Mouse (Mus musculus): Measurements from ENCODE around the gene Olfr1325. TPM values are rescaled to one million over a fixed set of nuclear protein-coding genes. Genes with fewer than 3 reads are reported as not detected.
"Not testable (repeated sequence)": the region's sequence is repeated elsewhere in the genome, so short reads cannot be mapped to it uniquely, and the experiment has no call there.

The Olfr1325 gene
- polyA plus RNA-seq (2015; fragmentation: Nextera tagmentation; extraction: Ambion mirVana), result not detected in 2 replicates

GRCm38 (mm10) chrX:74592379-74592778 is at the start of gene Olfr1325:
TSS of gene Olfr1325 (plus strand) at chrX:74592679.
- no peak within 1 kb of the TSS for H3K27ac ChIP-seq (replicated peaks)
- H3K4me2 ChIP-seq, result no peak within 1 kb of the TSS
- no peak within 1 kb of the TSS for H3K9ac ChIP-seq
- no peaks in the 10 kb centered on the region for H3K36me3 ChIP-seq
- no peak within 1 kb of the TSS for H3K4me3 ChIP-seq
- no peaks in the 10 kb centered on the region for H3K27me3 ChIP-seq
- ATAC-seq (ENCODE audit: low read depth), result no peak
- 91% methylated on average over 2 of the region's 2 CpGs for WGBS
- H3K4me1 ChIP-seq (replicated peaks), result no peaks in the 10 kb centered on the region
- H3K9me3 ChIP-seq, result no peaks in the 10 kb centered on the region

GRCm38 (mm10) chrX:74574788-74575187 is 17.7 kb upstream of the Olfr1325 start, which contains the start of gene Olfr1326-ps1:
TSS of gene Olfr1326-ps1 (minus strand) at chrX:74574888.
- Histone ChIP-seq H3K4me1 (replicated peaks) (no peaks in the 10 kb centered on the region), H3K9ac (no peak within 1 kb of the TSS), H3K27me3 (no peaks in the 10 kb centered on the region), H3K36me3 (no peaks in the 10 kb centered on the region), H3K4me3 (no peak within 1 kb of the TSS), H3K9me3 (no peaks in the 10 kb centered on the region), H3K4me2 (no peak within 1 kb of the TSS), H3K27ac (replicated peaks) (no peak within 1 kb of the TSS)
- no peak for ATAC-seq (ENCODE audit: low read depth)

- H3K4me1 ChIP-seq (replicated peaks); ATAC-seq (ENCODE audit: low read depth); H3K27ac ChIP-seq (replicated peaks); H3K36me3 ChIP-seq; H3K9ac ChIP-seq; H3K4me2 ChIP-seq; H3K4me3 ChIP-seq; H3K27me3 ChIP-seq; H3K9me3 ChIP-seq: not testable (repeated sequence)
- WGBS, result 79% methylated on average over 2 of the region's 5 CpGs
These were observed 53.2 kb downstream of the Olfr1325 start, which contains the start of gene Gm5640 for GRCm38 (mm10) chrX:74645466-74646323. TSS of gene Gm5640 (minus strand) at chrX:74645635.

GRCm38 (mm10) chrX:74646393-74646792 is 53.9 kb downstream of the Olfr1325 start:
- not testable (repeated sequence) for H3K4me1 ChIP-seq (replicated peaks); H3K4me2 ChIP-seq; H3K4me3 ChIP-seq; H3K27ac ChIP-seq (replicated peaks); ATAC-seq (ENCODE audit: low read depth); H3K9me3 ChIP-seq; H3K9ac ChIP-seq; H3K36me3 ChIP-seq; H3K27me3 ChIP-seq
- WGBS, result no CpG with 5 or more reads among the region's 1 CpGs

Other genes with a start within 250 kb of the Olfr1325 start
- gene Lage3, start 239.1 kb upstream of the Olfr1325 start, polyA plus RNA-seq (2015; fragmentation: Nextera tagmentation; extraction: Ambion mirVana), result 70.6 and 80.4 TPM in 2 replicates
- gene Ubl4a, start 219.5 kb upstream of the Olfr1325 start, polyA plus RNA-seq (2015; fragmentation: Nextera tagmentation; extraction: Ambion mirVana), result 63.6 and 66.3 TPM in 2 replicates
- 6.8 and 8.4 TPM in 2 replicates for gene Slc10a3, start 219.3 kb upstream of the Olfr1325 start, polyA plus RNA-seq (2015; fragmentation: Nextera tagmentation; extraction: Ambion mirVana)
- 32.0 and 34.4 TPM in 2 replicates for gene Fam3a, start 199.4 kb upstream of the Olfr1325 start, polyA plus RNA-seq (2015; fragmentation: Nextera tagmentation; extraction: Ambion mirVana)
- 16.7 and 16.8 TPM in 2 replicates for gene Ikbkg, start 199.4 kb upstream of the Olfr1325 start, polyA plus RNA-seq (2015; fragmentation: Nextera tagmentation; extraction: Ambion mirVana)
- gene G6pdx, start 163.5 kb upstream of the Olfr1325 start, polyA plus RNA-seq (2015; fragmentation: Nextera tagmentation; extraction: Ambion mirVana), result 53.6 and 54.0 TPM in 2 replicates
- gene Gm6880, start 111.3 kb upstream of the Olfr1325 start, polyA plus RNA-seq (2015; fragmentation: Nextera tagmentation; extraction: Ambion mirVana), result 0.52 TPM in 1 of 2 replicates, not detected in the other
- gene Olfr1326-ps1, start 17.8 kb upstream of the Olfr1325 start, polyA plus RNA-seq (2015; fragmentation: Nextera tagmentation; extraction: Ambion mirVana), result not detected in 2 replicates
- 0.11 TPM in 1 of 2 replicates, not detected in the other for gene Gm5640, start 53.0 kb downstream of the Olfr1325 start, polyA plus RNA-seq (2015; fragmentation: Nextera tagmentation; extraction: Ambion mirVana)
- gene Gm6890, start 148.2 kb downstream of the Olfr1325 start, polyA plus RNA-seq (2015; fragmentation: Nextera tagmentation; extraction: Ambion mirVana), result not detected in 2 replicates
- gene Gm5936, start 244.5 kb downstream of the Olfr1325 start, polyA plus RNA-seq (2015; fragmentation: Nextera tagmentation; extraction: Ambion mirVana), result 0.15 TPM in 1 of 2 replicates, not detected in the other

All from neural tube, embryonic 13.5 days (tissue).